Comparison of ENCODE assay signal across 14 mouse cellular contexts in genomic region chr10:43245461-43246200, GRCm38 (mm10). TPM values are rescaled to one million over a fixed set of nuclear protein-coding genes. Genes with fewer than 3 reads are reported as not detected.
DNase-seq lines count a peak whose midpoint lies in the region; ATAC-seq and TF ChIP-seq lines count a peak whose summit lies in the region.
"Had no signal": no experiment of that assay in that cellular context is flagged by ENCODE, and none has a peak within 500 bp of the region (broad histone marks: within the 10 kb centered on the region; RNA-seq: fewer than 3 reads in every experiment).

No protein-coding gene starts in this region.

- no peaks in the 10 kb centered on the region for H3K36me3 ChIP-seq in intestine, embryonic 16.5 days (ENCODE audit: control insufficient read depth, insufficient read depth, low read length)
- H3K36me3 ChIP-seq in intestine, embryonic 15.5 days: no peaks in the 10 kb centered on the region
- H3K36me3 ChIP-seq in G1E (replicated peaks): peaks cover 2% of the 10 kb centered on the region
- H3K36me3 ChIP-seq in liver, embryonic 13.5 days: no peaks in the 10 kb centered on the region
- H3K36me3 ChIP-seq: hindbrain, embryonic 15.5 days had no signal

- H3K4me3 ChIP-seq in intestine, embryonic 16.5 days (ENCODE audit: low read length): no peak overlapping the region
- H3K4me3 ChIP-seq in intestine, embryonic 15.5 days (replicated peaks): no peak overlapping the region
- H3K4me3 ChIP-seq in G1E (ENCODE audit: low read depth, low read length): no peak overlapping the region; the same call in 1 of the 2 replicates
- H3K4me3 ChIP-seq in liver, embryonic 13.5 days (replicated peaks): no peak overlapping the region
- H3K4me3 ChIP-seq: hindbrain, embryonic 15.5 days; myocyte had no signal

- no peak for TF ChIP-seq CTCF in G1E (IDR thresholded peaks at IDR 0.05; ENCODE audit: low read depth, low read length)

- H3K27me3 ChIP-seq in intestine, embryonic 16.5 days (replicated peaks; ENCODE audit: control insufficient read depth, insufficient read depth, low read length): no peaks in the 10 kb centered on the region
- no peaks in the 10 kb centered on the region for H3K27me3 ChIP-seq in intestine, embryonic 15.5 days (replicated peaks)
- H3K27me3 ChIP-seq in G1E (ENCODE audit: insufficient read depth, low read length): no peaks in the 10 kb centered on the region
- H3K27me3 ChIP-seq in liver, embryonic 13.5 days: no peaks in the 10 kb centered on the region
- H3K27me3 ChIP-seq: hindbrain, embryonic 15.5 days had no signal

- WGBS in intestine, embryonic 16.5 days: 49% methylated on average over 17 of the region's 17 CpGs
- WGBS in intestine, embryonic 15.5 days: 51% methylated on average over 17 of the region's 17 CpGs
- 45% methylated on average over 17 of the region's 17 CpGs for WGBS in liver, embryonic 13.5 days (ENCODE audit: insufficient replicate concordance)

- 0 out of 2 replicates have a peak overlapping the region, but pooled peaks have one; percentile 30 for H3K9ac ChIP-seq in intestine, embryonic 16.5 days (ENCODE audit: low read depth, low read length)
- H3K9ac ChIP-seq in intestine, embryonic 15.5 days: no peak overlapping the region
- H3K9ac ChIP-seq in liver, embryonic 13.5 days: no peak overlapping the region
- H3K9ac ChIP-seq: hindbrain, embryonic 15.5 days had no signal

- no peak overlapping the region for H3K4me2 ChIP-seq in intestine, embryonic 16.5 days (ENCODE audit: low read depth, low read length)
- H3K4me2 ChIP-seq in intestine, embryonic 15.5 days (replicated peaks): no peak overlapping the region
- H3K4me2 ChIP-seq in liver, embryonic 13.5 days: peak overlapping the region; percentile 19
- H3K4me2 ChIP-seq: hindbrain, embryonic 15.5 days had no signal

- DNase-seq in embryo, embryonic 10.5 days (ENCODE audit: low spot score): peak; percentile 6
- no peak for DNase-seq in embryo, embryonic 9.5 days (ENCODE audit: extremely low spot score)
- DNase-seq in G1E (ENCODE audit: low spot score) (no peak), adipocyte (ENCODE audit: low spot score) (no peak)
- DNase-seq in liver, embryonic 13.5 days: peak; percentile 3
- no peak for DNase-seq in cerebellum, adult 9-10 months
- DNase-seq: embryo, embryonic 11 days; lung, postnatal 36 days had no signal

- 0 out of 2 replicates have a peak overlapping the region, but pooled peaks have one; percentile 4 for H3K27ac ChIP-seq in intestine, embryonic 16.5 days (ENCODE audit: low read length)
- H3K27ac ChIP-seq in intestine, embryonic 15.5 days: no peak overlapping the region
- peak overlapping the region; percentile 53; the same call in 1 of the 2 replicates for H3K27ac ChIP-seq in liver, embryonic 13.5 days
- H3K27ac ChIP-seq: hindbrain, embryonic 15.5 days; stomach, postnatal 0 days had no signal

- peak; percentile 52; the same call in 1 of the 2 replicates for ATAC-seq in intestine, embryonic 16.5 days
- no peak for ATAC-seq in intestine, embryonic 15.5 days
- peak; percentile 34; the same call in 1 of the 2 replicates for ATAC-seq in G1E (ENCODE audit: extremely low read depth, insufficient number of reproducible peaks, low FRiP score, poor library complexity, severe bottlenecking)
- ATAC-seq in liver, embryonic 13.5 days (ENCODE audit: low read depth): peak; percentile 73
- ATAC-seq: forebrain, embryonic 16.5 days had no signal

- H3K9me3 ChIP-seq in intestine, embryonic 16.5 days (ENCODE audit: control insufficient read depth, low read length): no peaks in the 10 kb centered on the region
- no peaks in the 10 kb centered on the region for H3K9me3 ChIP-seq in intestine, embryonic 15.5 days
- no peaks in the 10 kb centered on the region for H3K9me3 ChIP-seq in G1E (replicated peaks)
- H3K9me3 ChIP-seq in liver, embryonic 13.5 days (replicated peaks): no peaks in the 10 kb centered on the region
- H3K9me3 ChIP-seq: hindbrain, embryonic 15.5 days had no signal

- H3K4me1 ChIP-seq in intestine, embryonic 16.5 days (ENCODE audit: control insufficient read depth, insufficient read depth, low read length): 0 out of 2 replicates have a peak, but pooled peaks cover 2% of the 10 kb centered on the region
- H3K4me1 ChIP-seq in intestine, embryonic 15.5 days (replicated peaks): 0 out of 2 replicates have a peak, but pooled peaks cover 3% of the 10 kb centered on the region
- H3K4me1 ChIP-seq in G1E (ENCODE audit: insufficient read depth, low read depth, low read length): peaks cover 17% of the 10 kb centered on the region
- H3K4me1 ChIP-seq in liver, embryonic 13.5 days (replicated peaks): peaks cover 35% of the 10 kb centered on the region

RNA-seq across cellular contexts. Expression of gene Pdss2, which starts 24.3 kb away (rescaled TPM):
- polyA plus RNA-seq in intestine, embryonic 16.5 days (2015; fragmentation: Nextera tagmentation; extraction: Ambion mirVana): 14.9 and 16.5 TPM in 2 replicates
- polyA plus RNA-seq in intestine, embryonic 15.5 days (2015; fragmentation: Nextera tagmentation; extraction: Ambion mirVana): 14.8 and 17.2 TPM in 2 replicates
- total RNA-seq in G1E (2014; fragmentation: Nextera tagmentation): 4.8 and 5.9 TPM in 2 replicates
- total RNA-seq in G1E (2017): 10.8 and 11.4 TPM in 2 replicates
- 2.8 and 3.8 TPM in 2 replicates for polyA plus RNA-seq in G1E (2012)
- 9.0 and 10.5 TPM in 2 replicates for polyA plus RNA-seq in liver, embryonic 13.5 days (2015; fragmentation: Nextera tagmentation; extraction: Ambion mirVana)

Comparison
In these comparisons a context has a peak if more than half of its experiments do, and no peak if none do; other contexts are left out.
1. DNase-seq: peak in embryo, embryonic 10.5 days (single experiment) and liver, embryonic 13.5 days (single experiment); none in embryo, embryonic 9.5 days (single experiment), G1E (single experiment), adipocyte (single experiment) and cerebellum, adult 9-10 months (single experiment).